Mouse (Mus musculus): Measurements from ENCODE around the gene Olfr275. TPM values are rescaled to one million over a fixed set of nuclear protein-coding genes. Genes with fewer than 3 reads are reported as not detected.
"Not testable (repeated sequence)": the region's sequence is repeated elsewhere in the genome, so short reads cannot be mapped to it uniquely, and the experiment has no call there.

The Olfr275 gene
- not detected for total RNA-seq (2021)
- long read RNA-seq, experiment 1: 0 reads
- long read RNA-seq, experiment 2: 0 reads

- no peak for DNase-seq (ENCODE audit: low spot score in 2 of 2)
These were observed at the start of gene Olfr275 for GRCm38 (mm10) chr4:52814304-52814703. TSS of gene Olfr275 (plus strand) at chr4:52814604.

DNA sequence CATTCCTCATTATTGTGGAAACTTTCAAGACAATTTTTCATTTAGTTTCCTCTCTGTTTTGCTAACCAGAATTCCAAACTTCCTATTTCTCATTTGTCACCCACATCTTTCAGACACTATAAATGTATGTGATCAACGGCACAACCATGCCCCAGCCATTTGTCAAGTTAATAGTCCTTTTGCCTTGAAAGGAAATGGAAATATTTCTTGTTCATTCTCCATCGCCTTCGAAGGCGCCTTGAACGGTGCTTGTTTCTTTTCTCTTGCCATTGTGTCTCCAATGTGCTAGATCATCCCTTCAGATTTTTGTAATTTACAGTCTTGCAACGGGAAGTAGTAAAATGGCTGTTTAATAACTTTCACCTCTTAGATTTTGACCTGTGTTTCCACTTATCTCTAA is 48.8 kb upstream of the Olfr275 start:
- DNase-seq (ENCODE audit: low spot score in 2 of 2): no peak

DNA sequence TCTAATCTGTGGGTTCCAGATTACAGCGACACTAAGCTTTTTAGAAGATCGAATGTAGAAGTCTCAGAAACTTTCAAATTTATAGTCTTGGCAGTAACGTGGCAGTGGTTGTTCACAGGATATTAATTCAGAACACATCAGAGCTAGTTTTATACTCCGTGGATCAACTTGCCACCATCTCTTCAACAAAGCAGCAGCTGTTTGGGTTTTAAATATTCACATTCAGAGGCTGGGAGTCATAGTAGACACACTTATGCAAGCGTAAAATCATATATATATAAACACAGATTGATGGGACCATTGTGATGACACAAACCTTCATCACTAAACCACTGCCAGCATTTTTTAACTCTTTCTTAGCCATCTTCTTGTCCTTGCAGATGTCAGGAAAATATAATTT is 42.2 kb upstream of the Olfr275 start:
- no peak for DNase-seq (ENCODE audit: low spot score in 2 of 2)

GRCm38 (mm10) chr4:52800013-52800412 is 14.4 kb upstream of the Olfr275 start:
- DNase-seq (ENCODE audit: low spot score in 2 of 2): no peak

DNA sequence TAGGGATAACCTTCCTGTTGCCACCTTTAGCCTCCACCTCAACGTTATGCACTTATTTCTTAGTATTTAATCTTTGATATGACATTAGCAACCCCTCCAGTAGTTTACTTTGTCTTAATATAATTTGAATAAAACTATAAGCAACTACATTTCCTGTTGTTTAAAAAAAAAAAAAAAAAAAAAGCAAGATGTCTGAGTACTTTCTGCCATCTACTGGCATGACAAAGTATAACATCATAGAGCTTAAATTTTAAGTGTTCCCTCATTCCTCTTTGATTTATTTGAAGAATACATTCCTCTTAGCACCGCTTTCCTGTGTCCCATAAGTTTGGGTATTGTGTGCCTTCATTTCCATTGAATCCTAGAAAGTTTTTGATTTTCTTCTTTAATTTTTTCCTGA is 2.5 kb upstream of the Olfr275 start:
- no peak for DNase-seq (ENCODE audit: low spot score in 2 of 2)

GRCm38 (mm10) chr4:52821375-52821774 is 7.0 kb downstream of the Olfr275 start:
- no peak for DNase-seq (ENCODE audit: low spot score in 2 of 2)

GRCm38 (mm10) chr4:52845411-52845810 is 31.0 kb downstream of the Olfr275 start:
- DNase-seq (ENCODE audit: low spot score in 2 of 2): not testable (repeated sequence)

GRCm38 (mm10) chr4:52849039-52849635 is 34.7 kb downstream of the Olfr275 start:
- no peak for DNase-seq (ENCODE audit: low spot score in 2 of 2)

- no peak for DNase-seq (ENCODE audit: low spot score in 2 of 2)
These were observed 35.3 kb downstream of the Olfr275 start for GRCm38 (mm10) chr4:52849672-52850071.

DNA sequence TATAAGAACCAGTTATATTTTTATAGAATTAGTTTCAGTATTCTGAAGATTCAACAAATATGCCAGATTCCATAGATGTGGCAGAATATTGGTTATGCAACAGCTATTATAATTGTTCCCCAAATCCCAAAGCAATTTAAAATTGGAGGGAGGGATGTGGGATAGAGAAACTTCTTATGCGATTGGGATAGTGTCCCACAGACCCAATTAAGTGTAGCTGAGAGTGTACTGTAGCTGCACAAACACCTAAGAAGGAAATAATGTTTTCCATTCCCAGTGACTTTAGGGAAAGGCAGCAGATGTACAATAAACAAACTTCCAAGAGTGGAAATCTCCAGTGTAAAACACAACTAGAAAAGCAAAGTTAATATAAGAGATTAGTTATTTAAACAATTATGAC is 44.7 kb downstream of the Olfr275 start, which contains the start of gene Olfr273:
TSS of gene Olfr273 (minus strand) at position 101 of the 400 bp plus-strand sequence.
- DNase-seq (ENCODE audit: low spot score in 2 of 2): no peak

- DNase-seq (ENCODE audit: low spot score in 2 of 2): peak in 1 of 2 experiments; percentile 10
These were observed 49.8 kb downstream of the Olfr275 start for GRCm38 (mm10) chr4:52864156-52864555.

Other genes starting within 250 kb of the Olfr275 start
- not detected for gene Toporsl, start 218.3 kb upstream of the Olfr275 start, total RNA-seq (2021)
- gene Olfr273, start 44.6 kb downstream of the Olfr275 start, total RNA-seq (2021): not detected
- not detected for gene Olfr272, start 104.6 kb downstream of the Olfr275 start, total RNA-seq (2021)
- gene Olfr270, start 149.9 kb downstream of the Olfr275 start, total RNA-seq (2021): not detected
- gene Nipsnap3a, start 174.7 kb downstream of the Olfr275 start, total RNA-seq (2021): not detected
- 10 to 100 TPM; 12.5 to 15.6 TPM for gene Nipsnap3b, start 197.3 kb downstream of the Olfr275 start, total RNA-seq (2021)

Measured in left cerebral cortex, adult 18-20 months (tissue).